Mouse (Mus musculus) small intestine, adult 2 months (tissue): ENCODE measurements around the gene AU015836.

Experiments used
- CTCF ChIP-seq: fragments of 200-500 bp; IDR thresholded peaks from 2 replicates; pipeline ENCODE4 v1.5.1; 2012; ENCODE audit warnings: low read depth, mild to moderate bottlenecking, control low read depth, inconsistent platforms, low read length, moderate library complexity, mixed read lengths; ENCODE audit not compliant: insufficient replicate concordance, insufficient read length; ENCODE audit errors: extremely low read depth
- POLR2A ChIP-seq: fragments of 200-500 bp; IDR thresholded peaks from 2 replicates; pipeline ENCODE4 v1.6.1; 2012; ENCODE audit warnings: low read depth, mild to moderate bottlenecking, control low read depth, inconsistent platforms, low read length, moderate library complexity

GRCm38 (mm10) chrX:94016891-94017290, 48.4 kb downstream of the AU015836 start:
- no peak for TF ChIP-seq CTCF
- no peak for TF ChIP-seq POLR2A
